Mouse (Mus musculus) left cerebral cortex, postnatal 36 days (tissue): ENCODE data around the gene Mettl5. TPM values are rescaled to one million over a fixed set of nuclear protein-coding genes. Genes with fewer than 3 reads are reported as not detected.

ENCODE experiments used
- DNase-seq, 2 experiments: peaks; one replicate each; pipeline ENCODE4 v3.0.0; 2021 to 2022; ENCODE audit warnings: low spot score in 2 of 2, mixed read lengths in 1 of 2
- intact Hi-C: fragments of 180-260 bp; cut with DNase I; formaldehyde crosslinking; loops from one replicate; pipeline ENCODE4 v1.15.1; 2025
- total RNA-seq, 2 experiments: library from RNA; stranded (reverse); gene quantifications; 2 replicates each; pipeline ENCODE4 v1.2.3; 2021

The Mettl5 gene
- total RNA-seq, 2 experiments from 2014 or later: 11.4 to 12.8 TPM

- peak; percentile 92 to 93 for DNase-seq
- intact Hi-C loops: loop anchor here (2.0 to 10.0 kb wide), 3 partner anchors 39 to 139 kb away; partner anchors contain the start of gene Ppig
Observed at GRCm38 (mm10) chr2:69861485-69862091, 23.8 kb downstream of the Mettl5 start, which contains the start of gene Ssb. Gene Ssb (plus strand): TSS chr2:69861562.

GRCm38 (mm10) chr2:69860972-69861452 is 24.4 kb downstream of the Mettl5 start:
- DNase-seq: peak; percentile 26 to 34
- intact Hi-C loops: loop anchor here (2.0 to 10.0 kb wide), 3 partner anchors 38 to 139 kb away; partner anchors contain the start of gene Ppig

DNA sequence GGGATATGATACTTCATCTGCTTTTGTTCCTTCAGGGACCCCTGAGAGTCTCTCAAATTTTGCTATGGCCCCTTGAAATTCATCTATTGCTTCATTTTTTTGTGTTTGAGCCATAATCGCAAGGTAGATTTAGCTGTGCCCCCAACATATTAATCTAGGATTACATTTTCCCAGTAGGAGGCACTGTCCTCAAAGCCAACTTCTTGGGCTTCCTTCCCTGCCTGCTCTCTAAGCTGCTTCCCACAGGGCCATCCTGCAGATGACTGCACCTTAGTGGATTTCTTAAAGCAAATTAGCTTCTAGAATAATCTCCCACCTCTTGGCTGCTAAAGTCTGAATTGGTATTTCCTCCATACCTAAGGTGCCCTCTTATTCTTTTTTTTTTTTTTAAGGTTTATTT is 27.5 kb downstream of the Mettl5 start:
- intact Hi-C loops: no loop called here
- no peak for DNase-seq

DNA sequence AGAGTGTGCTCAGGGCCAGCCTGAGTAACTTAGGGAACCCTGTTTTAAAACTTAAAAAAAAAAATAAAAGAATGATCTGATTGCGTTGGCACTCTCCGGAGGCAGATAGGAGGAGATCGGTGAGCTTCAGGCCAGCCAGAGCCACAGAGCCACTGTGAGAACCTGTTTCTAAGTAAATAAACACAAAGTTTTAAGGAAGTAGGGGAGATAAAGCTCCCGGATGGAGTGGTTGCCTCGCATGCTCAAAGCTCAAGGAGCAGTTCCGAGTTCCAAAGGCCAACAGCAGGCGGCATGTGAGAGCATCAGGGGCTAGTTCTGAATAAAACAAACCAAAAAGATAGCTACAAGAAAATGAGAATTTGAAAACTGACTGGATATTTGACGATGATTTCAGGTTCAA is 29.0 kb downstream of the Mettl5 start:
- no peak for DNase-seq
- intact Hi-C loops: no loop called here

GRCm38 (mm10) chr2:69851427-69852058 is 33.9 kb downstream of the Mettl5 start:
- intact Hi-C loops: no loop called here
- no peak for DNase-seq

GRCm38 (mm10) chr2:69849215-69849614 is 36.2 kb downstream of the Mettl5 start:
- no peak for DNase-seq
- intact Hi-C loops: no loop called here

GRCm38 (mm10) chr2:69840261-69840660 is 45.2 kb downstream of the Mettl5 start:
- intact Hi-C loops: no loop called here
- no peak for DNase-seq

GRCm38 (mm10) chr2:69838707-69839106 is 46.7 kb downstream of the Mettl5 start:
- intact Hi-C loops: no loop called here
- DNase-seq: no peak

DNA sequence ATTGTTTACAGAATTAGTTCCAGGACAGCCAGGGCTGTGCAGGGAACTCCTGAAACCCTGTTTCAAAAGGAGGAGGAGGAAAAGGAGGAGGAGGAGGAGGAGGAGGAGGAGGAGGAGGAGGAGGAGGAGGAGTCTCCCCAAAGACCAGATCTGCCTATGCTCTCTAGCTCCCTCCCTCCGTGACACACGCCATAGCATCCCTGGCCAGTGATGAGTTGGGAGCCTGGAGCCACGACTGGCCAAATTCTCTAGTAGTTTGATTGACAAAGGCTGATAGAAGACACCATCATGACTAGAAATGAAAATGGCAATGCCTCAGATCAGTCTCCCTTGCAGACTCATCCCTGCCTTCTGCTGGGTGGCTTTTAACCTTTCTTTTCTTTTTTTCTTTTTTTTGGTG is 47.4 kb downstream of the Mettl5 start:
- no peak for DNase-seq
- intact Hi-C loops: no loop called here

DNA sequence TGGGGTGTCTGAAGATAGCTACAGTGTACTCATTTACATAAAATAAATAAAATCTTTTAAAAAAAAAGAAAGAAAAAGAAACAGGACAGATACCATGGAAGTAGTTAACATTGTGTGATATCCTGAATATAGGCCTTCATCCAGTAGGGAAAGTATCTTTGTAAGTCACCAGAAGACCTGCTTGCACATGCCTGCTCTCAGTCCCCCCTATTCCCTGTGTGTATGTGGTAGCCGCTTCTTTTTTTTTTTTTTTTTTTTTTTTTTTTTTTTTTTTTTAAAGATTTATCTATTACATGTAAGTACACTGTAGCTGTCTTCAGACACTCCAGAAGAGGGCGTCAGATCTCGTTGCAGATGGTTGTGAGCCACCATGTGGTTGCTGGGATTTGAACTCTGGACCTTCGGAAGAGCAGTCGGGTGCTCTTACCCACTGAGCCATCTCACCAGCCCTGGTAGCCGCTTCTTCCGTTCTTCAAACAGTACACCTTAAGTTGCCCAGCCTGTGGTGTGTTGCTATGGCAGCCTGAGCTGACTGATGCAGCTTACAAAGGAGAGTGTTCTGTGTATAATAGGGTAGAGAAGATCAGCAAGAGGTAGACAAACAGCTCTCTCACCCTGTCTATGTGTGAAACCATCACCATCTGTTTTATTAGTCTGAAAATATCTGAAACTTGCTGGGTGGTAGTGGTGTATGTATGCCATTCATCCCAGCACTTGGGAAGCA is 48.0 kb downstream of the Mettl5 start:
- intact Hi-C loops: no loop called here
- DNase-seq: no peak

GRCm38 (mm10) chr2:69830116-69830515 is 55.3 kb downstream of the Mettl5 start:
- intact Hi-C loops: no loop called here
- no peak for DNase-seq

DNA sequence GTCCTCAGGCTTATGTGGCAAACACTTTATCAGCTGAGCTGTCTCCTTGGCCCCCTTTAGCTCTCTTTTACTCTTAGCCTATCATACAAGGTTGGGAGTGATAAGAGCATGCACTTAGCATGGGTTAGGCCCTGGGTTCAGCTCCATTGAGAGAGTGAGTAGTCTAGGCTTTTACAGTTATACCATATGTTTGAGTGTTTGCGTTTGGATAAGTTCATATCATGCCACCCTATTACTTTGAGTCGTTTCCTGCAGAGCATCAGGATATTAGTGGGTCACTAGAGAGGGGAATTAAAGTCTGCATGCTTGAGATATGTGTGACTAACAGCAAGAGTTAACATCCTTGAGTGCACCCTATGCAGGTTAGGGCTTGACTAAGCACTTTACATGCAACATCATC is 55.7 kb downstream of the Mettl5 start:
- intact Hi-C loops: no loop called here
- DNase-seq: no peak

DNA sequence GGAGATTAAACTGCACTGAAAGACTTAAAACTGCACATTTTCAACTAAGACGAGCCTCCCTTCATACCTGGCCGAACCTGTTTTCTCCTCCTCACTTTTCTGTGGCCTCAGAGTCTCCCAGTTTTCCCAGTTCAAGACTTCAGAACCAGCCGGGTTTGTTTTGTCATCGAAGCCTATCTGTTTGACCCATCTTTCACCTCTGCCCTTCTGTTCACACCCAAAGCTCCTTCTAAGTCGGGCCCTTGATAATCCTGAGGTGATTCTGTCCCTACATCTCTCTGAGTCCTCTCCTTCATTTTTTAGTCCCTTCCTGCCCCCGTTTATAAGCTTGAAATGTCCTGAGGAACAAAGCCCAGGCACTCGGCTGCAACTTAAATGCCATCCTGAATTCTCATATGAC is 57.4 kb downstream of the Mettl5 start:
- intact Hi-C loops: no loop called here
- no peak for DNase-seq

GRCm38 (mm10) chr2:69826380-69826779 is 59.0 kb downstream of the Mettl5 start:
- DNase-seq: no peak
- intact Hi-C loops: no loop called here

DNA sequence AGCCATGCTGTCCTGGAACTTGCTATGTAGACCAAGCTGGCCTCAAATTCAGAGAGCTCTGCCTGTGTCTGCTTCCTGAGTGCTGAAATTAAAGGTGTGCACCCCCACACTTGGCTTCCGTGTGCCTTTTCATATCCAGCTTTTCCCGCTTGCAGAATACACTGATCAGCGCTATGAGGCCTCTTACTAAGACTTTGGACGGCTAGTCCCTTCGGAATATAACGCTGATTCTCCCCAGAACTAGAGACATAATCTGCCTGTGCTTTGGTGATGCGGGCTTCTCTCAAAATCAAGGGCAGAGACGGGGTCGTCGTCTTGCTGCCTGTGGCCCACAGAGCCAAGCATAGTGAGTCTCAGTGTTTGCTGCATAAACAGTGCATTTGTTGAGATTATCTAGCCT is 59.5 kb downstream of the Mettl5 start:
- intact Hi-C loops: no loop called here
- no peak for DNase-seq

DNA sequence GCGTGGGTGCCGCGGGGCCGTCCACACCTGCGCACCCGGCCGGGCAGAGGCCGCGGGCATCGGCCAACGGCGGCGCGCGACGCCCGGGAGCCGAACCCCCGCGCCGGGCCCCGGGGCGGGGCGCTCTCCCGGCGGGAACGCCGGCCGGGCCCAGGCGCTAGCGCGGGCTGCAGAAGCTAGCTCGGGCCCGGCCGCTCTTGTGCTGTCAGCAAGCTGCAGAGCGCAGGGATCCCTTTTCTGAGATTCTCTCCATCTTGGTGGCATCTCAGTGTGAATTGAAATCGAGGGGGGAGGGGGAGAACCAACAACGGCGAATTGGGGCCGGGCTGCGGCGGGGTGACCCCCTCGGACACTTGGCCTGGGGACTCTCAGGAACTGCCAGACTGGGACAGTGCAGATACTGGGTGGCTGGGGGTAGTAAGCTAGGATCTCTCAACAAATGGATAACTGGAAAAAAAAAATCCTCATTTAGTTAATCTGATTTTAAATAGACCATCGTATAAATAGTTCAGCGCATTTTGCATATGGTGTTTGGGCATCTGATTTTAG is 62.2 kb downstream of the Mettl5 start:
- DNase-seq: peak in 1 of 2 experiments; percentile 49
- intact Hi-C loops: loop anchor here (2.0 to 5.0 kb wide), 2 partner anchors 36 to 38 kb away; partner anchors contain the start of genes Ccdc173, Phospho2 and Ssb

- intact Hi-C loops: loop anchor here (2.0 to 5.0 kb wide), 2 partner anchors 35 to 38 kb away; partner anchors contain the start of genes Ccdc173, Phospho2 and Ssb
- peak; percentile 64 for DNase-seq
Observed at GRCm38 (mm10) chr2:69822361-69823128, 62.9 kb downstream of the Mettl5 start.

GRCm38 (mm10) chr2:69821711-69822110 is 63.7 kb downstream of the Mettl5 start, which contains the start of gene Klhl23:
Gene Klhl23 (plus strand): TSS chr2:69821944.
- no peak for DNase-seq
- intact Hi-C loops: loop anchor here (2.0 to 5.0 kb wide), 2 partner anchors 34 to 39 kb away; partner anchors contain the start of genes Ccdc173, Phospho2 and Ssb
